Mouse (Mus musculus): ENCODE results near the gene Vstm4.

The Vstm4 gene

GRCm38 (mm10) chr14:32947512-32947911 lies 91.0 kb downstream of the Vstm4 start:
- no peak for DNase-seq (ENCODE audit: low read depth)

GRCm38 (mm10) chr14:32950312-32951301 lies 94.1 kb downstream of the Vstm4 start:
- no peak for DNase-seq (ENCODE audit: low read depth)

- no peak for DNase-seq (ENCODE audit: low read depth)
Observed at GRCm38 (mm10) chr14:32956486-32956885, 99.9 kb downstream of the Vstm4 start.

GRCm38 (mm10) chr14:32958671-32959070 lies 102.1 kb downstream of the Vstm4 start:
- no peak for DNase-seq (ENCODE audit: low read depth)

- peak; percentile 53 for DNase-seq (ENCODE audit: low read depth)
Observed at GRCm38 (mm10) chr14:32960481-32960880, 103.9 kb downstream of the Vstm4 start.

- no peak for DNase-seq (ENCODE audit: low read depth)
Observed at GRCm38 (mm10) chr14:32964742-32965141, 108.2 kb downstream of the Vstm4 start.

- no peak for DNase-seq (ENCODE audit: low read depth)
Observed at GRCm38 (mm10) chr14:32970700-32971099, 114.1 kb downstream of the Vstm4 start.

- DNase-seq (ENCODE audit: low read depth) = no peak
Observed at GRCm38 (mm10) chr14:32984176-32984738, 127.7 kb downstream of the Vstm4 start.

GRCm38 (mm10) chr14:32986659-32987058 lies 130.1 kb downstream of the Vstm4 start:
- DNase-seq (ENCODE audit: low read depth) = no peak
